Mouse (Mus musculus) embryonic facial prominence, embryonic 12.5 days (tissue): Measurements from ENCODE around the gene Sgo2b. TPM values are rescaled to one million over a fixed set of nuclear protein-coding genes. Genes with fewer than 3 reads are reported as not detected.

Experiments
- ATAC-seq: fragments of 200-750 bp; cut with Nextera tagmentation; 2 replicates; pipeline ENCODE4 v1.8.0; 2017; ENCODE audit not compliant: insufficient number of reproducible peaks, insufficient read depth, low FRiP score, low TSS enrichment
- H3K27ac ChIP-seq: fragments of 300-500 bp; sonication (generic); 2 replicates; pipeline ENCODE4 v1.5.1; 2016; ENCODE audit warnings: mild to moderate bottlenecking
- H3K27me3 ChIP-seq: fragments of 300-500 bp; sonication (generic); 2 replicates; pipeline ENCODE4 v1.6.1; 2016; ENCODE audit warnings: mild to moderate bottlenecking, moderate library complexity
- H3K36me3 ChIP-seq: fragments of 300-500 bp; sonication (generic); 2 replicates; pipeline ENCODE4 v1.6.1; 2016; ENCODE audit warnings: mild to moderate bottlenecking
- H3K4me1 ChIP-seq: fragments of 300-500 bp; sonication (generic); 2 replicates; pipeline ENCODE4 v1.6.1; 2016
- H3K4me2 ChIP-seq: fragments of 300-500 bp; sonication (generic); replicated peaks from 2 replicates; pipeline ENCODE4 v1.6.1; 2016; ENCODE audit warnings: mild to moderate bottlenecking, moderate library complexity
- H3K4me3 ChIP-seq: fragments of 300-500 bp; sonication (generic); 2 replicates; pipeline ENCODE4 v1.5.1; 2016; ENCODE audit warnings: mild to moderate bottlenecking
- H3K9ac ChIP-seq: fragments of 300-500 bp; sonication (generic); 2 replicates; pipeline ENCODE4 v1.6.1; 2016; ENCODE audit warnings: mild to moderate bottlenecking, moderate library complexity
- H3K9me3 ChIP-seq: fragments of 300-500 bp; sonication (generic); 2 replicates; pipeline ENCODE4 v1.6.1; 2016; ENCODE audit warnings: mild to moderate bottlenecking, moderate library complexity
- WGBS: fragments of 180-500 bp; shearing (Covaris S2); methylation state at CpG from one replicate; pipeline ENCODE4 v1.1.7; 2016; 5-methylcytosine and 5-hydroxymethylcytosine counted together
- polyA plus RNA-seq: library from polyadenylated mRNA; unstranded; fragments of >200 nt; fragmentation: Nextera tagmentation; extraction: Ambion mirVana; gene quantifications from 2 replicates; pipeline ENCODE4 v1.2.1, GENCODE M21; 2016

The Sgo2b gene
- polyA plus RNA-seq, 1 experiment from 2014 or later, result 0.06 TPM

DNA sequence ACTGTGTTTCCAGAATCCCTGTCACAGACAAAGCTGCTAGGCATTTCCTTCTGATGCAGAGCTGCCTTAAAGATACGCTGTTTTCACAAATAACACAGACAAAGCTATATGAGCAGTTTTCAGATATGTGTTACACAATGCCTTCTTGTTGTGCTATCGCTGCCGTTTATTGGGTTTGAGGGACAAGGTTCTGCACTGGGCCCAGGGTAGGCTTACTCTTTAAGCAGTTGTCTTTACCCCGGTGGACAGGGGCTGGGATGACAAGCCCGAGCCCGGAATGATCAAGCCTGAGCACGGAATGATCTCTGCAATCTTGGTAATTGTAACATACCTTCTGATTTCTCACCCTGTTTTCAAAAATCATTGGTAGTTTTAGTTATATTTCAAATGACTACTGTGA lies 75.1 kb downstream of the Sgo2b start:
- Histone ChIP-seq H3K9me3 (no peaks in the 10 kb centered on the region), H3K9ac (no peak overlapping the region), H3K27ac (no peak overlapping the region), H3K27me3 (no peaks in the 10 kb centered on the region), H3K36me3 (no peaks in the 10 kb centered on the region), H3K4me2 (no peak overlapping the region), H3K4me1 (no peaks in the 10 kb centered on the region; the same call in 1 of the 2 replicates), H3K4me3 (no peak overlapping the region)
- no peak for ATAC-seq
- 93% methylated on average over 7 of the region's 7 CpGs for WGBS
